Mouse (Mus musculus) hematopoietic multipotent progenitor cell, adult 10-12 weeks (in vitro differentiated cells): ENCODE results near the gene Trpc5. TPM values are rescaled to one million over a fixed set of nuclear protein-coding genes. Genes with fewer than 3 reads are reported as not detected.

Experiments used
- polyA plus RNA-seq: library from polyadenylated mRNA; stranded (reverse); fragments of >175 nt; gene quantifications from 2 replicates; pipeline ENCODE4 v1.2.3, GENCODE M21; 2012; ENCODE audit warnings: low replicate concordance

The Trpc5 gene
- not detected in 2 replicates for polyA plus RNA-seq

DNA sequence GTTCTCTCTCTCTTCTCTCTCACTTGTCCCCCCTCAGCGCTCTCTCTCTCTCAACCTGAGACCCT, at the start of gene Trpc5:
Gene Trpc5, minus strand, starts transcription at position 39 of the 65 bp plus-strand sequence.

GRCm38 (mm10) chrX:144688207-144689118, 483 bp upstream of the Trpc5 start, which contains the start of gene Rtl4:
TSS of gene Rtl4 (plus strand) at chrX:144688907.

DNA sequence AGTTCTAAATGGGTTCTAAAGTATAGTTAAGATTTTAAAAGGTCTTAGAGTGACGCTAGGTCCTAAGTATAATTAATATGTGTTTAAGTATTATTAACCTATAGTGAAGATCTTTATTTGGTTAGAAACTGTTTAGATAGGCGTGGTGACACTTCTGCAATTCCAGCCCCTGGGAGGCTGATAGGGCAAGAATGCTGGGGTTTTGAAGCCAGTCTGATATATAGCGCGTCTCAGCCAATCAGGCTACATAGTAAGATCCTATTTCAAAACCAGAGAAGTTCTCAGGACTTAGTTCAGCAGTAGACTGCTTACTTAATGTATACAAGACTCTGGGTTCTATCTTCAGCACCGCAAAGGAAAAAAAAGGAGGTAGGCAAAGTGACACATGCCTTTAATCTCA, 231.7 kb downstream of the Trpc5 start, which contains the start of gene Trpc5os:
Gene Trpc5os, plus strand, starts transcription at position 301 of the 400 bp plus-strand sequence.

Other genes with a start within 250 kb of the Trpc5 start
- gene Trpc5os, start 231.6 kb downstream of the Trpc5 start, polyA plus RNA-seq: not detected in 2 replicates
- gene Rtl4, start 727 bp upstream of the Trpc5 start, polyA plus RNA-seq: not detected in 2 replicates